Mouse (Mus musculus) heart, postnatal 10 days (tissue): ENCODE results near the gene Lrrc63. TPM values are rescaled to one million over a fixed set of nuclear protein-coding genes. Genes with fewer than 3 reads are reported as not detected.
"Not testable (repeated sequence)": the region's sequence is repeated elsewhere in the genome, so short reads cannot be mapped to it uniquely, and the experiment has no call there.

ENCODE experiments used
- DNase-seq, 2 experiments: peaks; one replicate each; pipeline ENCODE4 v3.0.0; 2021
- intact Hi-C: fragments of 180-260 bp; cut with DNase I; formaldehyde crosslinking; loops from one replicate; pipeline ENCODE4 v1.15.1; 2025
- total RNA-seq, 2 experiments: library from RNA; stranded (reverse); gene quantifications; 2 replicates each; pipeline ENCODE4 v1.2.3; 2021

Lrrc63 gene
- total RNA-seq, result not detected

DNA sequence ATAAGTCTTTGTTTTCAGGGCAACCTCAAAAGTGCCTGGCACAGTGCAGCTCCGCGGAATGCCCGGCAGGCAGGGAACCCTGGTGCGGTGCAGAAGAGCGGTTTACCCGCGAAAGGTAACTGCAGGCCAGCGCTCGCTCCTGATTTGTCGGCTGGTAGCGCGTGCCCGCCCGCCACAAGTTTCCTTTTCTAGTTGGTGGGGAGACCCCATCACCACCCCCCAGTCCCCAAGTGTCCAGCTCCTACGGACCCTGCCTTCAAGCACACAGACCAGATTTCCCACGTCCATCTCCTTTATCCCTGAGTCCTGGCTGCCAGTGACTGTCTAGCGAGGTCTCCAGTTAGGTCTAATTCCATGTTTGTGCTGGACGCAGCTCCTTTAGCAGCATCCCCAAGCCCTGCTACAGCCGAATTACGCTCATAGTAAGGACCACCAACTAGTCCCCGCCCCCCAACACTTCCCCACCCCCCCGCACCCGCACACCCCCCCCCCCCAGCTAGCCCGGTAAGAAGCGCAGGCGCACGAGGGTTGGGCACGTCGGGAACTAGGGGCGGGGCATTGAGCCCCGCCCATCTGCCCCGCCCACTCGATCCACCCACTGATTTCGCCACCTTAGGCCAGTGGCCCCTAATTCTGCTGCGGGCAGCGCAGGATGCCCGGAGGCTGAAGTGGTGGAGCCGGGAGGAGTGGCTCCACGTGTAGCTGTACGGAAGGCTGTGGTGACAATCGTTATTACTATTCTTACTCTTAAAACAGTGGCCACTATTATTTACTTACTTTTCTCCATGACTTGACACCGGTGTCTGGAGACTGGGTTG is at the start of gene Lrrc63, which contains the start of gene Lcp1:
Lrrc63 (minus strand) TSS at position 381 of the 818 bp plus-strand sequence.
Lcp1 (plus strand) TSS at position 601 of the 818 bp plus-strand sequence.
- DNase-seq, result peak; percentile 67 to 77
- intact Hi-C loops, result no loop called here

DNA sequence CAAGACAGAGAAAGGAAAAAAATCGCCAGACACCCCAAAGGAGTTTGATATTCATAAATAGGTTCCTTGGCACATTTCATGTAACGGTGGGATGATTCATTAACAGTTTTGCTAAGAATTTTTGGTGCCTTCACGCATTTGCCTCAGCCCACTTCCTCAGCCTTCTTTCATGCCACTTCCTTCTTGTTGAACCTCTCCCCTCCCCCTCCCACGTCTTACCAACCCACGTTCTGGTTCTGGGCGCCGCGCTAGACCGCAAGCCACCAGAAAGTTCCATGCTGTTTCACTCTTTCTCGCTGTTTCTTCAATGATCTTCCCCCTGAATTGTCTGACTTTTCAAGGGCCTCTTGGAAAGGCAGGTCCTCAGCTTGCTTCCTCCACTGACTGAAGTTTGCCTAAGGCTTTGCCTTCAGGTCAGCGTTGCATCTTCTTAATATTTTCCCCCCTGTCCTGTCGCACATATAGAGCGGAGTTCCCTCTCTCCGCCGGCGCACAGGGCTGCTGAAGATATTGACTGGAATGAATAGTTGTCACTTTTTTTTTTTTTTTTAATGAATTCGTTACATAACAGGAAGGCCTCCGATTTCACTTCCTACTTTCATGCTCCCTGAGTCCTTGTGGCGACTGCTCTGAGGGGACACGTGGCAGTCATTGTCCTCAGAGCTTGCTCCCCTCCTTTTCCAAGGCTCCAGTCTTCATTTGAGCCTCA is 48.7 kb upstream of the Lrrc63 start:
- intact Hi-C loops, result no loop called here
- peak in 1 of 2 experiments; percentile 18 for DNase-seq

DNA sequence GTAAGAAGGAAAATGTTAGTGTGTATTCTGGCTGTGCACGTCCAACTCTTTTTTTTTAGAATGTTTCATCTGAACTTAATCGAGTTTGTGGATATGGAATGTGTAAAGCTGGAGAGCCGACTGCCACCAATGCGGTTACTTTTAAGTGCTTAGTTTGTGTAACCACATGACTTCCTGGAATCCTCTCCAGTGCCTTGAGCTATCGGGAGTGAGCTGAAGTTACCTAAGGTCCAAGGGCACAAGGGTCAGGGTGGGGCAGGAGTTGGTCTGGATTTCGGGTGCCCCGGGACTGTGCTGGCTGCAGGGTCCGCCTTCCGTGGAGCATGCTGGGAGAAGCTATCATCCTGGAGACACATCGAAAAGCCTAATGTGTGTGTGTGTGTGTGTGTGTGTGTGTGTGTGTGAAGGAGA is 48.1 kb upstream of the Lrrc63 start:
- no peak for DNase-seq
- intact Hi-C loops, result no loop called here

DNA sequence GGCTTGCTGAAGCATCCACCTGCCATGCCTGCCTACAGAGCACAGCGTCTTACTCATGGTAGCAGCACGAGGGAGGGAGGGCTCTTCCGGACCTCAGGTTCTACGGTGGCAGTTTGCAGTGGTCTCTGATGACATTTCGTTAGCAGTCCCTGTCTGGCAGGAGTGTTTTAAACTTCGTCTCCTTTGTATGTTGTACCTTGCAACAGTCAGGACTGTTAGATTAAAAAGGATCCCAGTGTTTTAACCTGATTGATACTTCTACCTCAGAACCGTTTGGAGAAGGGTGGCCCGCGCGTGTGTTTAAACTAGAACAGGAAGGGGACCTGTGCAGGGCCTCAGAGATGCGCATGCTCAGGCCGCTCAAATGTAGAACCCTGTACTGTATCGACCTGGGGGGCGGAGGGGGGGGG is 47.7 kb upstream of the Lrrc63 start:
- no peak for DNase-seq
- intact Hi-C loops, result no loop called here

DNA sequence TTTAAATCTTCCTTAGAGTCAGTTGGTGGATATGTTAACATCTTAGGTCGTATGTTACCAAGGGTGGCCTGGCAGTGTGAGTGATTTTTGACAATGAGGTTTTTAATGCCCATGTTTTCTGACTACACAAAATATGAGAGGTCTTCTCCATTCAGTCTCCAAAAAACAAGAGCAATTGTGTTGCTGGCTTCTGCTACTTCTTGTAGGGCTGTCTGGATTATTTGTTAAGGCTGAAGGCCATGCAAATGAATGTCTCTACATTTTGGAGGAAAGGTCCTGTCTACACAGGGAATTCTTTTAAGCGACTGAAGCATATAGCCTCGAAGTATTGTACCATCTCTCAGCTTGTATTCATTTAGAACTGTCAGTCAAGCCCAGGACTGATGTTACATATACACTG is 46.7 kb upstream of the Lrrc63 start:
- DNase-seq, result no peak
- intact Hi-C loops, result no loop called here

DNA sequence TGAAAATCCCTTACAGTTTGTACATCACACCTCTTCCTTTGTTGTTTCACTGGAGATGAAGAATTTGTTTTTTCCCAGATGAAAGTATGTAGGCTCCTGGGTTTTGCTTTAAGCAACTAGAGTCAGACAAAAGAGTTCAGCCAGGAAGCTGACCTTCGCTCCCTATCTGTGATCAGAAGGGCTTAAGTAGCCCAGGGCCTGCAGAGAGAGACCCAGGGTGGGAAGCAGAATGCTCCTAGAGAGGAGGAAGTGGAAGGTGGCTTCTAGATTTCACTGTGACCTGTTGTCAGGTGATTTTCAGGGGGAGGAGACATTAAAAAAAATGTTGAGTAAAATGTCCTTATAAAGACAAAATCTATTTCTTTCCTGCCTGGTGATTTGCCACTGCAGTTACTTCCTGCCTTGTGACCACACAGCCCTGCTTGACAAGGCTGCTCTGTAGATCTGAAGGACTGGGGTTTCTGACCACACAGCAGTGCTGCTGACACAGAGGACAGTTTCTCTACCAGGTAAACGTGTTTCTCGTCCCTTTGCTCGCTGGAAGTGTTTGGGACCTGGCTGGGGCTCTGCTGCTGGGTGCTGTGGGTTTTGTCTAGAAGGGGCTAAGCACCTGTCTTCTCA is 45.9 kb upstream of the Lrrc63 start:
- no peak for DNase-seq
- intact Hi-C loops, result no loop called here

DNA sequence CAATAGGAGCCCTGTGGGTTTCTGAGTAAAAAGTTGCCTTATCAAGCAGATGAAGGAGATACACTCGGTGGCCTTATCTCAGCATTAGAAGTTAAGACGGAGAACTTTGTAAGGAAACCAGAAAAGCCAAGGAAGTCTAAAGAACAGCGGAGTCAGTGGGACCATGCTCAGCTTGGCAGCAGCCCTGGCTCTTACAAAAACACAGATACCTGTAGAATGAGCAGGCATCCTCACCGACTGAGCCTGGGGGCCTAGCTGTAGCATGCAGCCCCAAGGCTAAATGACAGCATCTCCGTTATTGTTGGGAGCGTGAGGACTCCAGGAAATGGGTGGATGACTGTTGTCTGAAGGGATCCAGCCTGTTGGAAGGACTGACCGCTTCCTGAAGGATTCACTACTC is 45.1 kb upstream of the Lrrc63 start:
- no peak for DNase-seq
- intact Hi-C loops, result no loop called here

DNA sequence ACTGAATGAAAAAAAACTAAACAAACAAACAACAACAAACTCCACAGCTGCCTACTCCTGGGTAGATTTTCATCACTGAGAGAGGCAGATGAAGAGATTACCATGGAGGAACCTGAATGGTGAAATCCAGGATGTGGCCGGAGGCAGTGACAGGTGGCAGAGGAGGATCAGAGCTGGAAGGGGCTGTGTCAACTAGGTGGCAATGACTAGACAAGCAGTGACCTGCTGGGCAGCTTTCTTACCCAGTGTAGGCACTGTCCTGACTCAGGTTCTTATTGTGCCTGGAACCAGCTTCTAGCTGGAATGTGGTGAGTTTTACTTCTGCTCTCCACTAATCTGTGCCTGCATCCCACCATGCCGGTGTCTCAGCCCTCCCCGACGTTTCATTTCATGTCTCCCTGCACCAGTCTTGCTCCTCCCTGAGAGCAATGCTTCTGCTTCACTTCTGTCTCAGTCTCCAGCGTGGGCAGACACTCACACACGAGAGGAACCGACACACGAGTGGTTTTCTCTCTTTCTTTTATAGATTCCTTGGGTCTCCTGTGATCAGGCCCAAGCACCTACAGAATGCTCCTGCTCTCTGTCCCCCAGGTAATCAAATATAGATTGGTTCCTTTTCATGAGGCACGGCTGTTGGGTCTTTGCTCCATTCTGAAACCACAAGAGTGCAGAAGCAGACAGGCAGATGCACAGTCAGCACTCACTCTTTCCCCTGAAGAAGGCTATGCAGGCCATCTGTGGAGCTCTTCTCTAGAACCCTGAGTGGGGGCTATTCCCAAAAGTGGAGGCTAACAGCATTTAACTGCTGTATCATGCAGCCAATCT is 44.3 kb upstream of the Lrrc63 start:
- DNase-seq, result no peak
- intact Hi-C loops, result no loop called here

DNA sequence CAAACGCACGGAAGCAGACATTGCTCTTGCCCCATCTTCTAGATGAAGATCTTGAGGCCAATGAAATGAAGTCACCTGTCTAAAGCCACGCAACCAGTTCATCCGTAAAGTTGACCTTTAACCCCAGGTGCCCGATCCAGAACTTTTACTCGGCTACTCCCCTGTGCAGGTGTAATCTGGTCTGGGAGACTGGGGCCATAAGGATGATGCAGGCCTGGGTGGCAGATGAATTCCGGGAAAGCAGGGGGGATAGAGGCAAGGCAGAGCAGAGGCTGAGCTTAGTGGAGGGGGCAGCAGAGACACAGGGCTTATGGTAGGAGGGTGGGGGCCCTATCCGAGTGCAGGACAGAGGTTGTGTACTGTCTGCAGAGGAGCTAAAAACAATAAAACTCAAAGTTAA is 43.6 kb upstream of the Lrrc63 start:
- intact Hi-C loops, result no loop called here
- DNase-seq, result no peak

DNA sequence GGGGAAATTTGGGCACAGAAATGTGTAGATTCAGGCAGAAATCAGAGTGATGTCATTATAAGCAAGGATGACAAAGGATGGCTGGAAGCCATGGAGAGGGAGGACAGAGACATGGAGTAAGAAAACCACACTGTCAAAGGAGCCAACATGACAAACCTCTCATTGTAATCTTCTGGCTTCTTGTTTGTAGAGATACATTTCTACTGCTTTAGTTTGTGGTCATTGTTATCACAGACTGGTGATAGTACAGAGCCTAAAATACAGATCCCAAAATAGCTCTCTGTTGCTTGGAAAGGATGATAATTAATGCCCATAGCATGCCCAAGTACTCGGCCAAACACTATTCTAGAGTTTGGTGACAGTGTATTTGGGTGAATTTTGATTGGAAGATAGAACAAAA is 39.9 kb upstream of the Lrrc63 start:
- intact Hi-C loops, result no loop called here
- DNase-seq, result no peak

DNA sequence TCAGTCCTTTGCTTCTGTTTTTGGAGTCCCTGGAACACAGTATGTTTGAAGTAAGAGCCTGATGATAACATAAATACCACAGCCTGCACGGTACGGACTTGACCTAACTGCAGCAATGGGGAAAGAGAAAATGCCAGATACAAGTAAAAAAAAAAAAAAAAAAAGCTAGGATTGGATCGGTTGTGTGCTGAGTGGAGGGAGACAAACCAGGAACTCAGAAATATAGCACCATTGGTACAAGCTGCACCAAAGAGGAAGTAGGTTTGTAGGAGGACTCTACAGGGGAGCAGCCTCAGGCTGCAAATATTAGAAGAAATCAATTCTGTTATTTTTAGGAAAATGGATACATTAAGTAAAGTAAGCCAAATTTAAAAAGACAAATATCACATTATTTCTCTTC is 37.8 kb upstream of the Lrrc63 start:
- intact Hi-C loops, result no loop called here
- DNase-seq, result no peak

DNA sequence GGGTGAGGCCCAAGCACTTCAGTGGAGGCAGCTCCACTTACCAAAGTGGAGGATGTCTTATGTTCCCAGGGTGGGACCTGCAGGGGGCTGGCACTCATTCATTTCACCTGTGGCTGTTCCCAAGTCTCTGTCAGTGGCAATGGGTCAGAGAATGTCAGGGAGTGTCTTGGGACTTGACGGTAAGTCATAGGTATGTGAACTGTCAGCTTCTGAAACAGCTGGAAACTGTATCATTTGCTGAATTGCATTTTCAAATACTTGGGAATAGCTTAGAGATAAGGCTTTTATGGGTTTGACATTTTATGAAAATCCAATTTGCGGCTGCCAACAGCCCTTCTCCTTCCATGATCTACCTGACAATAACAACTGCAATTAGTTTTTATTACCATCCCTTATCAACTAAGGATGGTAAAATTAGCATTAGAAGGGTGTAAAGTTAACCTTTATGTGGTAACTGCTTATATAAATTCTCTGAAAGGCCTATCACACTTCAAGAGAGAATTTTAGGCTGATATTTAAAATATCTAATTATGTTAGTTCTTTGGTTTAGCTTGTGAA is 35.0 kb upstream of the Lrrc63 start:
- no peak for DNase-seq
- intact Hi-C loops, result no loop called here

DNA sequence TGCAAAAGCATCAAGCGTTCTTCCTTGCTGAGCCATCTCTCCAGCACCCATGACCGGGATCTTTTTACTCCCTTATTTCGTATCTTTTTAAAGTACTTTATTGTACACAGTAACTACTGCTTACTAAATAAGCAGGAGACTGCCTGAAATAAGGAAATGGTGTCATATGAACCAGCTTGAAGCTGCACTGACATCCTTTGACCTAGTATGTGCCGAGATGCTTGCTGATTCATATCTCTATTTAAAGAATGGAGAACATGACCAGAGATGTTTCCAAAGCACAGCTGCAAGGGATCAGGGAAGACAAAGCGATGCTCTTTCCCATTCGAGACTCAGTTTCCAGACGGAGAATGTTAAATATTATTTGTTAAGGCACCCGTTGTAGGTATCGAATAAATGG is 33.7 kb upstream of the Lrrc63 start:
- intact Hi-C loops, result no loop called here
- no peak for DNase-seq

DNA sequence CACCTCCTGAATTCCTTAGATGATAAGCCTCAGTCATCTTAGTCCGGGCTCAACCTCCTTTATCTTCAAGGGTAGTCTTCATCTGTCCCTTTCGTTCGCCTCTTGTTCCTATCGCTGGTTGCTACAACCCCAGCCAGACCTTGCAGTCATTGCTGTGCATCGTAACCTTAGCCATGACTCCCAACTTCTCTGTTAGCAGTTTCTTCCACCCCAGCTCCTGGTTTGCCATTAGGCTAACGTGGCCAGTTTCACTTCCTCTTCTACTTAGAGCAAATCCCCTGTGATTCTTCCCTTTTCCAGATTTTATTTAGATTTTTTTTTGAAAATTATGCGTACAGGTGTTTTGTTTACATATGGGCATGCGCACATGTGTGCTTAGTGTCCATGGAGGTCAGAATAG is 33.2 kb upstream of the Lrrc63 start:
- intact Hi-C loops, result no loop called here
- DNase-seq, result no peak

DNA sequence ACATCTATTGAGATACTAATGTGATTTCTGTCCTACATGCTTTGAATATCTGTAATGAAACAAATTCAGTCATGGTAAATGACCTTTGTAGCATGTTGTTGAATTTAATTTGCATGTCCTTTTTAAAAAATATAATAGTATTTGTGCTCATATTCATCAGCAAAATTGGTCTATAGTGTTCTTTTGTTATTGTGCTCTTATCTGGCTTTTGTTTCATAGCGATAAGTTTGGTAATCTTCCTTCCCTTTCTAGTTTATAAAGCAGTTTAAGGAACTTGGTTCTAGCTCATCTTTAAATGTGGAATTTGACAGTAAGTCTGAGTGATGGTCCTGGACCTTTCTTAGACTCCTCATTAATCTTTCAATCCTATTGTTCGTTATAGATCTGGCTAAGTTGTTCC is 28.7 kb upstream of the Lrrc63 start:
- intact Hi-C loops, result no loop called here
- DNase-seq, result no peak

DNA sequence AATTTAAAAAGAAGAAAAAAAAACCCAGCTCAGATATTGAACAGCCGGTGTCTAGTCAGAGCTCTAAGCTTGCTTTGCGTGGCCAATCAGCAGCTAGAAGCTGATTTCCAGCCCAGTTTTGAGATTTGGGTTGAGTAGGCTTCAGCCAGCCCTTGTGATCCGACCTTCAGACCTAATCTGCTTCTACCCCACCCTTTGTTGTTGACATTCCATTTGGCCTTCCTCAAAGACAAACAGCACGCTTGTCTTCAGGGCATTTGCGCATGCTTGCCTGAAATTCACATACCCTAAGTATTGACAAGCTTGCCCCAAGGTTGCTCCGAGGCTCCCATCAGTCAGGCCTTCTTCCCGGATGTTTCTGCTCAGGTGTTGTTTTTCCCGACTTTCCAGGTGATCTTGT is 23.8 kb upstream of the Lrrc63 start:
- intact Hi-C loops, result no loop called here
- DNase-seq, result no peak

DNA sequence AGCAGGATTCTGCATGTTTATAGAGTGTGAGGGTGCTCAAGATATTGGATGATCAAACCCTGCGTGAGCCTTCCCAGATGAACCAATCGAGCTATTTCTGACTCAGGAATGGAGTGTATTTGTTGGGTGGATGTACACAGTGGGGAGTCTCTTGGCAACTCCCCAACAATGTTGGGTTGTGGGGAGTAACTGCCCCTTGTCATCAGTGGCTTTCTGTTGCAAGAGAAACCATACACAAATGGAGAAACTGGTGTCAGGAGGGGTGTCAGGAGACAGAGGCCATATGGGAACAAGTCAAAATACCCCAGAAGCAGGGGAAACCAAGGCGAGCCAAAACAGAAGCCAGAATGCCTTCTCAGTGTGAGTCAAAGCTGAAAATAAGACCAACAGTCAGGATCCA is 20.5 kb upstream of the Lrrc63 start:
- DNase-seq, result no peak
- intact Hi-C loops, result no loop called here

DNA sequence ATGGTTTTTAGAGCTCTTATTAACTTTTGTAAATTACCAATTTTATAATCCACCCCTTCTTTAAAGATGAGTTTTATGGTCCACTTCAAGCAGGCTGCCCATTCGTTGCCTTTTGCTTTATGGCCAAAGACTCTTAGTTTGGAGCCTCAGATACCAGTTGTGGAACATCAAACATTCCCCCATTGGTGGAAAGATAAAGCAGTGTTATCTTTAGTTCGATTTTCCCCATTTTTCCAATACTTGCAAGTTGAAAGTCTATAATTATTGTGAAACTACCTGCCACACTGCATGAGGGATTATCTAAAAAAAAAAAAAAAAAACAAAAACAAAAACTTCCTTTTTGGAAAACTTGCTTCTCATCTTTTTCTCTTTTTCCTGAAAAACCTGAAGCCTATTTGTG is 20.0 kb upstream of the Lrrc63 start:
- no peak for DNase-seq
- intact Hi-C loops, result no loop called here

DNA sequence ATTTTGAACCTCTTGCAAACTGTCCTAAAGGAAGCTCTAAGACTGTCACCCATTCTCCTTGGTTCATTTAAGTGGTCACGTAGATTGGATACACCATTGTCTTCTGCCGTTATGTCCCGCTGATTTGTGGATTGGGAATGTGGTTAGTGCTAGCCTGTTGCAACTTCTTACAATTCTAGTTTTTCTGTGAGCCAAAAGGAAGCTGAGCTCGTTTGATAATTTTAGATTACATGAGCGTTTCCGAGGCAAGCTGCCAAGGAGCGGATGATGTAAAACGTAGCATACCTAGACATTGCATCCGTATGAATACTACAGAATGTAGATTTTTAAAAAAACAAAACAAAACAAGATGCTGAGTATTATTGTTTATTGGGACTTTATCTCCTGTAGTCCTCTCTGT is 17.5 kb upstream of the Lrrc63 start:
- peak; percentile 27 to 33 for DNase-seq
- intact Hi-C loops, result no loop called here

DNA sequence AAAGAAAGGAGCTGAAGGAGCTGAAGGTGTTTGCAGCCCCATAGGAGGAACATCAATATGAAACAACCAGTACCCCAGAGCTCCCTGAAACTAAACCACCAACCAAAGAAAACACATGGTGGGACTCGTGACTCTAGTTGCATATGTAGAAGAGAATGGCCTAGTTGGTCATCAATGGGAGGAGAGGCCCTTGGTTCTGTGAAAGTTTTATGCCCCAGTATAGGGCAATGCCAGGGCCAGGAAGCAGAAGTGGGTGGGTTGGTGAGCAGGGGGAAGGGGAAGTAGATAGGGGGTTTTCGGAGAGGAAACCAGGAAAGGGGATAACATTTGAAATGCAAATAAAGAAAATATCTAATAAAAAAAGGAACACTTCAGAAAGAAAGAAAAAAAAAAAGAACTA is 17.0 kb upstream of the Lrrc63 start:
- DNase-seq, intact Hi-C loops: not testable (repeated sequence)

DNA sequence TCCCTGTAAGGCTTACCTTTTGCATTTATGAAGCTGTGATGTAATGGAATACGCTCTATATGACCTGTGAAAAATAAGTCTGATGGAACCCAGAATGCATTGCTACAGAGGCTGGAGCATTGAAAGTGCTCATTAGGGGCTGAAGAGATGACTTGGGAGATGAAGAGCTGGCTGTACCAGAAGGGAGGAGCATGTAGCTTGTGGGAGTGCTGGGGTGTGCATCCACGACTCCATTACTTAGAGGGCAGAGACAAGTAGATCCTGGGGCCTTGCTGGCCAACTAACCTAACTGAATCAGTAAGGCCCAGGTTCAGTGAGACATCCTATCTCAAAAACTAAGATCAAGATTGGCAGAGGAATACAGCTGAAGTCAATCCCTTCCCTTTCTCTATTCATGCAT is 8.5 kb upstream of the Lrrc63 start:
- intact Hi-C loops, result no loop called here
- DNase-seq, result no peak
